Mouse (Mus musculus) spleen, postnatal 10 days (tissue): ENCODE measurements around the gene Ptprn2.
A peak's percentile ranks its signal among the peaks of the same experiment; 100 is the strongest.

ENCODE experiments used
- DNase-seq, 2 experiments: peaks; one replicate each; pipeline ENCODE4 v3.0.0; 2021 to 2022; ENCODE audit warnings: low spot score in 2 of 2

Ptprn2 gene

GRCm38 (mm10) chr12:117054925-117055570 is 569.5 kb downstream of the Ptprn2 start:
- DNase-seq: no peak

- no peak for DNase-seq
These were observed 572.9 kb downstream of the Ptprn2 start for GRCm38 (mm10) chr12:117058184-117058958.

DNA sequence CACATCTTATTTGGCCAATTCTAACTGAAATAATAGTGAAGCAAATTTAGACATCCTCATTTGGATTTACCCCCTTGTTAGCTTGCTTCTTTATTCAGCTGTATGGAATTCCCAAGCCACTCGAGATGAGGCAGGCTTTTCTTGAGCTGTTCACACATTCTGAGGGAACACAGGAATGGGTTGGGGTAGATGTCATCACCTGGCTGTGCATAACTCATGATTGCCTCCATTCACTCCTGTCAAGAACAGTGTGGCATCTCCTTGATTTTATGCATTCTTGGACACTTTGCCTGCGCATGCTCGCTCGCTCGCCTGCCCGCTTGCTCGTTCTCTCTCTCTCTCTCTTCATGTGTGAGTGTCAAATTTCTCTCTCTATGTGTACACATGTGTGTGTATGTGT is 573.5 kb downstream of the Ptprn2 start:
- DNase-seq: no peak

GRCm38 (mm10) chr12:117077664-117078063 is 592.1 kb downstream of the Ptprn2 start:
- DNase-seq: peak in 1 of 2 experiments; percentile 47

DNA sequence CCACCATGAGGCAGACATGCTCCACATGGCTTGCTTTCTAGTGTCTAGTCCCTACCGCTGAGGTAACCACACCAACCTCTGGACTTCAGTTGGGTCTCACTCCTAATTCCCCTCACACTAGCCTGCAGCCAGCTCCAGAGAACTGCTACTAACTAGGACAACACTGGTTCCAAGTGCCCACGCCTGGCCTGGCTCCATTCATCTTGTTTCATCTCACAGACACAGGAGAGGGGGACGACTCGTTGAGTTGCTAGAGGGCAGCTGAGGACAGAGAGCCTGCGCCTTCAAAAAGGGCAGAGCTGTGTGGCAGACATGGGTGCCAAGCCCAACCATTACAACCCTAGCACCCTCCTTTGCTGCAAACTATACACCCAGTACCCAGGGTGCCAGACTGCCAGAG is 593.4 kb downstream of the Ptprn2 start:
- DNase-seq: no peak

DNA sequence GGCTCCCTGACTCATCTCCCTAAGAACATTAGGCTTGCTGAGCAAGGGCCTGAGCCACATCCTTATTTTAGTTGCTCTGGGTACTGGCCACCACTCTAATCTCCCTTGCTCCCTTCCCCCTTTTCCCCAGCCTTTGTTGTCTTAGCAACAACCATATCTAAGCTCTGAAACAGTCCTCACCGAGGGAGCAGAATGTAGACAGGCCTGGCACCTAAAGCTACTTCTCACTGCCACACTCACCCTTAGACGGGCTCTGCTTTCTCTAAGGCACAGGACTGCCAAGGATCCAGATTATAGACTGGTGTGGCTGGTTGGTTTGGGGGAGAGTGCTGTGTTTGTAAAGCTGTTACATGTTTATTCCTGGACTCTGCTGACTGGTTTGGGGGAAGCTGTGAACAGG is 594.2 kb downstream of the Ptprn2 start:
- no peak for DNase-seq

DNA sequence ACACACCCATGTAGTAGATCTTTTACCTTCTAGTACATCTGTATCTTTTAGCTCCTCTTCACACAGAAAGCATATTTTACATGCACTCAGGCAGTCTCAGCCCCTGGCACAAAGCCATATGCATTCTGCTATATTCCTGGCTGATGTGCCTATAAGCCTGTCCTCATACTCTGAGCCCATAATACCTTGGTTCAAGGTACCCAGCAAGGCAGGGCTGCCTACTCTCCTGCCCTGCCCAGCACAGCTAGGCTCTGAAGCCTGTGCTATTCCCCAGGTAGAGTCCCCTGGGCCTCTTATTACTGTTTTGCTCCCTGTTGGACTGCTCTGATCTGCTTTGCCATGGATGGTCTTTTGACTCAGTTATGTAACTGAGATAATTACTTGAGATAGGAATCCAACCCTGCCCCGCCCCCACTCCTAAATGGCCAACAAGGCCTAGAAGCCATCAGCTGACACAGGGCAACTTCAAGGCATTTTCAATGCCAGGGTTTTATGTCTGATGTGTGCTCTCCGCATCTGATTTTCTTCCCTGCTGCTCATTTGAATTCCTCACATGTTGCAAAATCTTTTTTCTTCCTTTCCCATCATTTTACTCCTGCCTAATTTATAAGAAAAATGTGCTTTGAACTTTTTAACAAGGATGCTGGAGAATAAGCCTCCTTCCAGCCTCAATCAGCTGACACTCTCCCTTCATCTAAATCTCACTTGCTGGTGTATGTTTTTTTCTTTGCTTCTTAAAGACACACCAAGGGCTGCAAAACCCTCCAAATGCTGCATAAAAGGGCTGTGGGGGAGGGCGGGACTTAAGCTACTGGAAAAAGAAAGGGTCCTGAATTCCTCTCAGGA is 598.6 kb downstream of the Ptprn2 start:
- DNase-seq: no peak

DNA sequence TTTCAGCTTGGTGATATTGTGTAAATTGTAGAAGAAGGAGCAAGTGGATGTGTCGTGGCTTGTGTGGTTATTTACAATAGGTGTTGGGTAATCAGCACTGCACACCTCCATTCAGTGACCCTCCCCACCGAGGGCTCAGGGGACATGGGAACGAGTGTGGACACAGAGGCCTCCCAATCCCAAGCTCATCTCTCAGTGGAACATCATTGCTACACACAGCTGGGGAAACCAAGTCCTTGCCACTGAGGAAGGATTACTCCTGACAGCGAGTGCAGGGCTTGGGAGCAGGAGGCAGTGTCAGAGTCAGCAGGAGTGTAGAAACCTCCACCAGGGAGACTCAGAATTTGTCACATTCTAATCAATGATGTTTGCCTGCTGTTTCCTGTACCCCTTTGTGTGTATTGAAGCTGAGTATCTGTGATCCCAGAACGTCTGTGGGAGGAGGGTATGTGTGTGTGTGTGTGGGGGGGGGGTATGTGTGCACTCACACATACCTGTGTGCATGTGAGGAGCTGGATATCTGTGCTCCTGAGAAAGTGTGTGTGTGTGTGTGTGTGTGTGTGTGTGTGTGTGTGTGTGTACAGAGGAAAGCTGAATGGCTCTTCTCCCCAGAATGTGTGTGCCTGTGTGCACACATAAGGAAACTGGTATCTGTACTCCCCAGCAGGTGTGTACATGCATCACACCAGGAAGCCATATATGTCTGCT is 599.3 kb downstream of the Ptprn2 start:
- no peak for DNase-seq

GRCm38 (mm10) chr12:117085661-117086335 is 600.3 kb downstream of the Ptprn2 start:
- DNase-seq: no peak

DNA sequence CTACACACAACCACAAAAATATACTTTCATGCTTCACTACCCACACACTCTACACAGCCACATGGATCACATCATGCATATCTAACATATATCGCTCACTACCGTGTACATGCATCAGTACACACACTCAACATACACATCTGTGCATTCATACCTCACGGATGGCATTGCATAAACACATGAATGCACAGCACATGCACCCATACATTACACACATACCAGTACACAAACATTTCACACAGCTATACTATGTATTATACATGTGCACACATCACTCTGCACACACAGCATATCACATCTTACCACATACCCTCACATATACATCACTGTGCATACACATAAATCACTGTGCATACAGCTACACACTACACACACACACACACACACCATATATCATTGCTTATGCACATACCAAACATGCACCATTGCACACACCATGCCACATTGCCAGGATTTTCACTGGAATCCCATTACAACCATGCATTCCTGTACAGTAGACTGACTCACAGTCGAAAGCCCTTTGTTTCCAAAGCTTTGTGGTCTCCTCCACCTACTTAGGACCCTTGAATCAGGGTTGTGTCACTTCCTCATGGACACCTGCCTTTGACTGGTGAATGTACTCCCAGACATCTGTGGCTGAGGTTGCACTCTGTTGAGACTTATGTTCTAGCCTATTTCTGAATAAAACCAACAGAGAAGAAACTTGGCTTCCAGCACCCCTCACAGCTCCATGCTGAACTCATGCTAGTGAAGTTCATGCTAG is 607.0 kb downstream of the Ptprn2 start:
- no peak for DNase-seq

GRCm38 (mm10) chr12:117095941-117096340 is 610.4 kb downstream of the Ptprn2 start:
- DNase-seq: no peak

GRCm38 (mm10) chr12:117098295-117098694 is 612.8 kb downstream of the Ptprn2 start:
- no peak for DNase-seq

- DNase-seq: no peak
These were observed 621.2 kb downstream of the Ptprn2 start for GRCm38 (mm10) chr12:117106696-117107095.

- no peak for DNase-seq
These were observed 621.7 kb downstream of the Ptprn2 start for GRCm38 (mm10) chr12:117107143-117107616.

DNA sequence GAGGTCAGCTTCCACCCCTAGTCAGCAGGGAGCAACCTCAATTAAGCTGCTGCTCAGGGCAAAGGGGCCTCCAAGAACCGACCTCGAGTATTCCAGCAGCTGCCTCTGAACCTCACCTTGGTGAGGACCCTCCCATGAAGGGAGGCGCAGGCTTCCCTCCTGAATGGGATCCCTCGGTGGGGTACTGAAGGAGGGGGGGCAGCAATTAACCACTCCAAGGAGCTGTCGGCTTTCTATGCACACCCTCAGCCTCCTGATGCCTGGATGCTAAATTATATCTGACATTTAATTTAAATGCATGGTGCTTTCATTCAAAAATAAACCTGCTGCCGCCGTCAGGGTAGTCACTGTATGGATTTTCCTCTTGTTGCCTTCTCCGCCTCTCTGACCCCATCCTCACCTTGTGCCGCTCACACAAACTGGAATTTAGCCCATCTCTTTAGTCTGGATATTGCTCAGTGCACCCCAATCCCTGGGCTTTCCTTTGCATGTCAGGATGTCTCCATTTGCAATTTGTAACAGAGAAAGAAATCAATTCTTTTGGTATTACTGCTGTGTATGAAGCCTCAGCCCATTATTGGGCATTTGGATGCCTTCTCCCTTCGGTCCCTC is 629.8 kb downstream of the Ptprn2 start:
- DNase-seq: no peak

GRCm38 (mm10) chr12:117127078-117127477 is 641.6 kb downstream of the Ptprn2 start:
- DNase-seq: no peak

GRCm38 (mm10) chr12:117127485-117127884 is 642.0 kb downstream of the Ptprn2 start:
- DNase-seq: no peak

- DNase-seq: peak in 1 of 2 experiments; percentile 32
These were observed 646.6 kb downstream of the Ptprn2 start for GRCm38 (mm10) chr12:117132095-117132494.

DNA sequence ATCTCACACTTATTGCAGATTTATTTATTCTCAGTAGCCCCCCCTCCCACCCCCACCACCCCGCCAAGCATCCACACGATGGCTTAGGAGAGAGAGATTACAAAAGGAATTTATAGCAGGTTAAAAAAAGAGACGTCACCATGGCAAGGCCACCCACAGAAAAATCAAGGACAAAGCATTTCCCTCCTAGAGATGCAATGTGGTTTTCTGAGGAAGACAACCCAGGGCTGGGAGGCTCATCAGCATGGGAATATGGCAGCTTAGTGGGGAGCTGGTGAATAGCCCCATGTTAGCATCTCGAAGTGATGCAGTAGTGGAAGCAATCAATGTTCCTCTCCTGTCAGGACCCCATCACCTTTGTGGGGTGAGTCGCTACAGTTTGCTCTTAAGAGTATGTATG is 649.7 kb downstream of the Ptprn2 start:
- no peak for DNase-seq

DNA sequence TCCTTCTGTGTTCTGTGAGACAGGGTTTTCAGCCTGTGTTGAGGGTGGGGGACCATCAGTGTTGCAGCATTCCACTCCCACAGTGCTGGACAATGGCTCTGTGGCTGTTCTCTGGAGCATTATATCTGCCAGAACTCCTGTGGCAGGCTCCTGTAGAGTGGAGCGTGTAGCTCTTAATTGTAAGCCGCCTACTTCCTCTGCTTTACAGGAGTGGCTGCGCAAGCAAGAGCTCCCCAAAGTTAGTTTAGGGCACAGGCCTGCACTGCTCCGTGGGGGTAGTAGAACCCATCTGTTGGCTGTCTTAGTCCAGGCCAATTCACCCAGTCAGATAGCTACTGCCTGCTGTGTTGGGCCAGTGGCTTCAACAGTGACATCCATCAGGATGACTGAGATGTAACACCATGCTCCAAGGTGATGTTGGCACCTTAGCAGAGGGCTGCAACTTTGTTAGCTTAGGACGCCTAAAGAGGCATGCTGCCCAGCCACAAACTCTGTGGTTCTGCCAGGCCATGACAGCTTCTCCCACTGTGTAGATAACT is 651.0 kb downstream of the Ptprn2 start:
- DNase-seq: no peak
